Mouse (Mus musculus) ovary, adult 10 weeks (tissue): Measurements from ENCODE around the gene Arhgap23. TPM values are rescaled to one million over a fixed set of nuclear protein-coding genes. Genes with fewer than 3 reads are reported as not detected.

Source experiments
- polyA plus RNA-seq: library from polyadenylated mRNA; stranded (reverse); fragments of 350-450 nt; fragmentation: Illumina TruSeq; extraction: RNeasy Lipid Tissue Mini Kit (QIAGEN cat#74804); gene quantifications from one replicate; pipeline ENCODE4 v1.2.3, GENCODE M21; 2014

The Arhgap23 gene
- polyA plus RNA-seq = 7.1 TPM

GRCm38 (mm10) chr11:97415330-97415711 is at the start of gene Arhgap23:
Arhgap23 (plus strand) TSS chr11:97415533.

GRCm38 (mm10) chr11:97499865-97500719 is 84.8 kb downstream of the Arhgap23 start, which contains the start of gene 4933428G20Rik:
4933428G20Rik (minus strand) TSS chr11:97500340.

Other genes with a start within 250 kb of the Arhgap23 start
- 205 TPM for gene Kpnb1, start 227.7 kb upstream of the Arhgap23 start, polyA plus RNA-seq
- 136 TPM for gene Npepps, start 134.9 kb upstream of the Arhgap23 start, polyA plus RNA-seq
- 26.3 TPM for gene Mrpl45, start 99.8 kb upstream of the Arhgap23 start, polyA plus RNA-seq
- 0.11 TPM for gene Gpr179, start 63.5 kb upstream of the Arhgap23 start, polyA plus RNA-seq
- 24.3 TPM for gene Socs7, start 53.0 kb upstream of the Arhgap23 start, polyA plus RNA-seq
- gene 4933428G20Rik, start 84.8 kb downstream of the Arhgap23 start, polyA plus RNA-seq = not detected
- gene Srcin1, start 160.7 kb downstream of the Arhgap23 start, polyA plus RNA-seq = 1.8 TPM
- not detected for gene Epop, start 214.2 kb downstream of the Arhgap23 start, polyA plus RNA-seq
- 6.6 TPM for gene Mllt6, start 247.9 kb downstream of the Arhgap23 start, polyA plus RNA-seq